Mouse (Mus musculus): ENCODE data around the gene Aifm1. TPM values are rescaled to one million over a fixed set of nuclear protein-coding genes. Genes with fewer than 3 reads are reported as not detected.

Aifm1 gene
- polyA plus RNA-seq, 1 experiment from 2014 or later: 83.6 TPM

DNA sequence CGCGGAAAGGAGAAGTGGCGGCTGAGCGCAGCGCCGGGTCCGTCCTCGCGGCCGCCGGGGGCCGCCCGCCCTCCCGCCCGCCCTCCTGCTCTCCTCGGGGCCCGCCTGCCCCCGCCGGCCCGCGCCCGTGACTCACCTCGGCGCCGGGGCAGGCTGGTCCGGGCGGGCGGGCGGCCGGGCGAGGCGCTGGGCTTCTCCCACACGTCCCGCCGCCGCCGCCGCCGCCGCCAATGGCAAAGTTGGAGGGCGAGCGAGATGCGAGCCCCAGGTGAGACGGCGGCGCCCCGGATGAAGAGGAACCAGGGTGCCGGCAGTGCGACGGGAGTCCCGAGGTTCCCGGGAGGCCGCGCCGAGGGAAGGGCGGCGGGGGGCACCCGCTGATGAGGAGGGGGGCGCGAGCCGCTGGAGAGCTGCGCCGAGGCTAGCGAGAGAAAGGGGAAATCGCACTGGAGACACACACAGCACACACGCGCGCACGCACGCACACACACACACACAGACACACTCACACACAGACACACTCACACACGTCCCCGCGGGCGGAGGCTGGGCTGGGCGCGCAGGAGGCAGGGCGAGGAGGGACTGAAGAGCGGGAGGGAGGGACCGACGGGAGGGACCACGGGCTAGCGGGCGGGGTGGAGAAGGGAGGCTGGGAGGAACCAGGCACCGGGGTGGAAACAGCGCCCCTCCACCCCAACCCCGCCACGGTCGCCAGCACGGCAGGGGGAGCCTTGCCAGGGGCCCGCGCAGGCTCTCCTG, 59.4 kb downstream of the Aifm1 start:
- H3K4me1 ChIP-seq (replicated peaks; ENCODE audit: control insufficient read depth, insufficient read depth, low read length): peaks cover 2% of the 10 kb centered on the region; the same call in 1 of the 2 replicates
- H3K36me3 ChIP-seq (ENCODE audit: control insufficient read depth, insufficient read depth, low read length): no peaks in the 10 kb centered on the region
- DNase-seq (ENCODE audit: low spot score) (peak; percentile 74), ATAC-seq (replicated peaks; ENCODE audit: low FRiP score) (peak; percentile 72)
- H3K4me2 ChIP-seq (ENCODE audit: low read depth, low read length, severe bottlenecking): peak overlapping the region; percentile 40; the same call in 1 of the 2 replicates
- WGBS: 19% methylated on average over 36 of the region's 91 CpGs
- H3K27ac ChIP-seq (ENCODE audit: low read depth, low read length): no peak overlapping the region
- H3K4me3 ChIP-seq (ENCODE audit: low read depth, low read length): peak overlapping the region; percentile 38
- H3K9ac ChIP-seq (ENCODE audit: low read length): peak overlapping the region; percentile 8; the same call in 1 of the 2 replicates
- no peaks in the 10 kb centered on the region for H3K9me3 ChIP-seq (ENCODE audit: control insufficient read depth, low read length)
- H3K27me3 ChIP-seq (ENCODE audit: control insufficient read depth, insufficient read depth, low read length): peaks cover 21% of the 10 kb centered on the region

DNA sequence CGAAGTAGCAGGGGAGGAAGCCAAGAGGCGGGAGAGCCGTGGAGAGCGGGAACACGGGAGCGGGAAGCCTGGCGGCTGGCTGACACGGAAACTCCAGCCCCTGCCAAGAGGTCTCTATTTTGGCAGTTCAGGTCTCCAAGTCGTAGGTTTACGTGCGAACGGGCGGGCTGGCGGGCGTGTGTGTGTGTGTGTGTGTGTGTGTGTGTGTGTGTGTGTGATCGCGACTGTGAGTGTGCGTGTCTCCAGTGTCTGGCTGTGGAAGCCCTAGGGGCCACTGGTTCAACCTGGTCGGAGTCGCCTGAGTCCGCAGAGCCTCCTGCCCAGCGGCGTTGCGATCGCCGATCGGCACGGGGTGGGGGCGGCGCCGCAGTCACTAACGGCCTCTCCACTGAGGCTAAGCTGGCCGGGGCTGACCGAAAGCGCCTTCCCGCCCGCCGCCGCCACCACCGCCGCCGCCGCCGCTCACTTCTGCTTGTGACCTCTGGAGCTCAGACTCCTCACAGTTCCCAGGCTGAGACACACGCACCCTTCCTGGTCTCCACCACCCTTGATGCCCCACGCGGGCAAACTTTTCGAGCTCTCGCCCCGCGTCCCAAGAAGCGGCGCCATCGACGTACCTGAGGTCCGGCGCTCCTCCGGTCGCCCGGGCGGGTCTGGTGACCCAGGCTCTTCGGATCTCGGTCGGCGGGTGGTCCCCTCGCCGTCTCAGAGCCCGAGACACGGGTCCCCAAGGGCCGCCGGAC, 60.3 kb downstream of the Aifm1 start:
- DNase-seq (ENCODE audit: low spot score) (peak; percentile 59), ATAC-seq (replicated peaks; ENCODE audit: low FRiP score) (no peak; the same call in 1 of the 2 replicates)
- Histone ChIP-seq H3K9ac (ENCODE audit: low read length) (peak overlapping the region; percentile 8; the same call in 1 of the 2 replicates), H3K4me3 (ENCODE audit: low read depth, low read length) (peak overlapping the region; percentile 38), H3K36me3 (ENCODE audit: control insufficient read depth, insufficient read depth, low read length) (no peaks in the 10 kb centered on the region), H3K27me3 (ENCODE audit: control insufficient read depth, insufficient read depth, low read length) (peaks cover 21% of the 10 kb centered on the region), H3K27ac (ENCODE audit: low read depth, low read length) (no peak overlapping the region), H3K4me2 (ENCODE audit: low read depth, low read length, severe bottlenecking) (peak overlapping the region; percentile 40), H3K4me1 (replicated peaks; ENCODE audit: control insufficient read depth, insufficient read depth, low read length) (peaks cover 2% of the 10 kb centered on the region; the same call in 1 of the 2 replicates), H3K9me3 (ENCODE audit: control insufficient read depth, low read length) (no peaks in the 10 kb centered on the region)
- WGBS: 21% methylated on average over 45 of the region's 71 CpGs

DNA sequence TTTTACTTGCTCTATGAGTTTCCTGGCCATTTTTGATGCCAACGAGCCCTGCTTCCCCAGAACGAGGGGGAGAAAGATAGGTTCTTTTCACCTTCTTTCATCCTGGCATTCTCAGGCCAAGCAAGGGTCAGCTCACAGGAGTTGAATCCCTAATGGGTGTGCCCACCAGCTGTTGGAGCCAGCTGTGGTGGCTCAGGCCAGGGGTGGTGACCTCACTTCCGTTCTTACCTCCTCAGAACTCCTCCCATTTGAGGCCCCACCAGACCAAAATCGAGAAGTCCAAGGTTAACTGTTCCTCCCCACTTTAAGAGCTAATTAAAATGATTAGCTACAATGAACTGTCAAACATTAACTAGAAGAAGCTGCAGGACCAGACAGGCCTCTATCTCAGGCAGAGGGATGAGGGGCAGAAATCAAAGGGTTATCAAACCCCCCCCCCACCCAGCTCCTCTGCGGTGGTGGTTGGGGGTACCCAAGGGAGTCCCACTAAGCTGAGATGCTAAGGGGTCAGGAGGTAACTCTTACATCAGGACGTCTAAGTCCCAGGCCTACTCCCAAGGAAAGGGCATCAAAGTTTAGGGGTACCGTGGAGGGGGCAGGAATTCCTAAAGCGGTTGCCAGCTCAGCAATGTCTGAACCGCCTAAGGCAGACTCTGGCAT, 61.0 kb downstream of the Aifm1 start:
- Histone ChIP-seq H3K36me3 (ENCODE audit: control insufficient read depth, insufficient read depth, low read length) (no peaks in the 10 kb centered on the region), H3K4me2 (ENCODE audit: low read depth, low read length, severe bottlenecking) (peak overlapping the region; percentile 40), H3K27ac (ENCODE audit: low read depth, low read length) (no peak overlapping the region), H3K9ac (ENCODE audit: low read length) (no peak overlapping the region), H3K4me3 (ENCODE audit: low read depth, low read length) (no peak overlapping the region; the same call in 1 of the 2 replicates), H3K27me3 (ENCODE audit: control insufficient read depth, insufficient read depth, low read length) (peaks cover 21% of the 10 kb centered on the region), H3K4me1 (replicated peaks; ENCODE audit: control insufficient read depth, insufficient read depth, low read length) (peaks cover 2% of the 10 kb centered on the region; the same call in 1 of the 2 replicates), H3K9me3 (ENCODE audit: control insufficient read depth, low read length) (no peaks in the 10 kb centered on the region)
- 34% methylated on average over 9 of the region's 9 CpGs for WGBS
- no peak for DNase-seq (ENCODE audit: low spot score)
- ATAC-seq (replicated peaks; ENCODE audit: low FRiP score): no peak

DNA sequence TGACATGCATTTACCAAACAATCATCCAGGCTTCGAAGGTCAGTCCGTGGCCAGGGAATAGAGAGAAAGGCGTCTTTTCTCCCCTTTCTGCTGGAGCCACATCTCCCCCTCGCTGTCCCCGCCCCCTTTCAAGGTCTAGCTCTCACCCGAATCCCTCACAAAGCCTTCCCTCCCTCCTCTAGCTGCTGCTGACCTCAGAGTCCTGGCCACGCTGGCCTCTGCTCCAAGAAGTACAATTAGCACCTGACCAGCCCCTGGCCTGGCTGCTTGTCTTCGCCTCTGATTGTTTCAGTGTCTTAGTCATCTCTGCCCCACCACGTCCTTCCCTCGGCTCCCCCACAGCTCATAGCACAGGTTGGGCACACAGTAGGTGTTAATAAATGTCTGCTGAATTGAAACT, 63.7 kb downstream of the Aifm1 start:
- no peak overlapping the region for H3K9ac ChIP-seq (ENCODE audit: low read length)
- 20% methylated on average over 10 of the region's 10 CpGs for WGBS
- H3K4me2 ChIP-seq (ENCODE audit: low read depth, low read length, severe bottlenecking): no peak overlapping the region
- no peaks in the 10 kb centered on the region for H3K9me3 ChIP-seq (ENCODE audit: control insufficient read depth, low read length)
- H3K36me3 ChIP-seq (ENCODE audit: control insufficient read depth, insufficient read depth, low read length): no peaks in the 10 kb centered on the region
- H3K27me3 ChIP-seq (ENCODE audit: control insufficient read depth, insufficient read depth, low read length): peaks cover 20% of the 10 kb centered on the region
- H3K27ac ChIP-seq (ENCODE audit: low read depth, low read length): no peak overlapping the region
- ATAC-seq (replicated peaks; ENCODE audit: low FRiP score): no peak
- no peak overlapping the region for H3K4me3 ChIP-seq (ENCODE audit: low read depth, low read length)
- H3K4me1 ChIP-seq (replicated peaks; ENCODE audit: control insufficient read depth, insufficient read depth, low read length): peaks cover 2% of the 10 kb centered on the region; the same call in 1 of the 2 replicates
- no peak for DNase-seq (ENCODE audit: low spot score)

DNA sequence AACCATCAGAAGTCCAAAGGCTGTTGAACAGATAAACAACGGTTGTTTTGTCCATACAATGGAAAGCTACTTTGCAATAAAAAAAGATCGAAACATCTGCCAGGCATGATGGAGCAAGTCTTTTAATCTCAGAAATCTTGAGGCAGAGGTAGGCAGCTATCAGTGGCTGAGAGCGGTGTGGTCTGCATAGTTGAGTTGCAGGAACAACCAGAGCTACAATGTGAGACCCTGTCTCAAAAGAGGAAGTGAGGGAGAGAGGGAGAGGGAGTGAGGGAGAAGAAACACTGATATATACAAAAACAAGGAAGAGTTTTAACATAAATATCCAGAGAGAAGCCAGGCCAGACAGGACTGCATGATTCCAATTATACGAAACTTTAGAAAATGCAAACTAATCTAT, 68.7 kb downstream of the Aifm1 start:
- DNase-seq (ENCODE audit: low spot score): no peak
- no peak overlapping the region for H3K4me2 ChIP-seq (ENCODE audit: low read depth, low read length, severe bottlenecking)
- no peaks in the 10 kb centered on the region; the same call in 1 of the 2 replicates for H3K4me1 ChIP-seq (replicated peaks; ENCODE audit: control insufficient read depth, insufficient read depth, low read length)
- H3K4me3 ChIP-seq (ENCODE audit: low read depth, low read length): no peak overlapping the region
- WGBS: 89% methylated on average over 4 of the region's 4 CpGs
- no peak for ATAC-seq (replicated peaks; ENCODE audit: low FRiP score)
- H3K27me3 ChIP-seq (ENCODE audit: control insufficient read depth, insufficient read depth, low read length): no peaks in the 10 kb centered on the region
- H3K27ac ChIP-seq (ENCODE audit: low read depth, low read length): no peak overlapping the region
- no peaks in the 10 kb centered on the region for H3K9me3 ChIP-seq (ENCODE audit: control insufficient read depth, low read length)
- H3K36me3 ChIP-seq (ENCODE audit: control insufficient read depth, insufficient read depth, low read length): no peaks in the 10 kb centered on the region
- no peak overlapping the region for H3K9ac ChIP-seq (ENCODE audit: low read length)

DNA sequence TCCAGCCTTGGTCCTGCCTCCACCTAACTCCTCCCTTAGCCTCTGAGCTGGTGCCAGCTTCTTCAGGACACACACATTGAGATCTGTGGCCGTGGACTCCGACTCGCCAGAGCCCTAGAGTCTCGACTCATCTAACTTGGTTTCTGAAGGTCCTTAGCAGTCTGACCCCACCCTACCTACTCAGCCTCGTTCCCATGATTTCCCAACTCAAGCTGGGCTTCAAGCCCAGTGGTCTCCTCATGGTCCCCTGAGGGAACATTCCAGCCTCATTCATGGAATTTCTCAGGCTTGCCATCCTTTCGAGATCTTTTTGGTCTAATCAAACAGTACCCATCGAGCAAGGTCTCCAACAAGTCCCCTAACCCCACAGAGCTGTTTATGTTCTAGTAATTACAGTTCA, 71.4 kb downstream of the Aifm1 start:
- WGBS: 89% methylated on average over 7 of the region's 7 CpGs
- Histone ChIP-seq H3K27ac (ENCODE audit: low read depth, low read length) (no peak overlapping the region), H3K9ac (ENCODE audit: low read length) (no peak overlapping the region), H3K4me3 (ENCODE audit: low read depth, low read length) (no peak overlapping the region), H3K27me3 (ENCODE audit: control insufficient read depth, insufficient read depth, low read length) (no peaks in the 10 kb centered on the region), H3K9me3 (ENCODE audit: control insufficient read depth, low read length) (no peaks in the 10 kb centered on the region), H3K36me3 (ENCODE audit: control insufficient read depth, insufficient read depth, low read length) (no peaks in the 10 kb centered on the region), H3K4me2 (ENCODE audit: low read depth, low read length, severe bottlenecking) (no peak overlapping the region), H3K4me1 (replicated peaks; ENCODE audit: control insufficient read depth, insufficient read depth, low read length) (no peaks in the 10 kb centered on the region)
- DNase-seq (ENCODE audit: low spot score) (no peak), ATAC-seq (replicated peaks; ENCODE audit: low FRiP score) (no peak)

DNA sequence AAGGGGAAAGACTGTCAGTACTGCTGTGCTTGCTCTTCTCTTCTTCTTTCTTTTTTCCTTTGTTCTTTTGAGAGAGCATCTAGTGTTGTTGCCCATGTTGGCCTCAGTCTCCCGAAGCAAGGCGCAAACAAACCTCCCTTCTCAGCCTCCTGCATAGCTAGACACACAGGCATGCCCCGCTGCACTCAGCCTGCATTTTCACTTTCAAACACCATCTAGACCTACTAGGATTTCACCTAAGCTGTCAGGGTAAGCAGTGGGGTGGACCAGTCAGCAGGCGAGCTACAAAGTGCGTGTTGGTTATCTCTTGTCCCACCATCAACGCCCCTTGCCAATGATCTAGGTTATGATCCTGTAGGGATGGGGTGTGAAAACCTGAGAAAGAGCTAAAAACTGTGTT, 71.8 kb downstream of the Aifm1 start:
- H3K4me3 ChIP-seq (ENCODE audit: low read depth, low read length): no peak overlapping the region
- DNase-seq (ENCODE audit: low spot score): no peak
- no peak overlapping the region for H3K9ac ChIP-seq (ENCODE audit: low read length)
- ATAC-seq (replicated peaks; ENCODE audit: low FRiP score): no peak
- no peaks in the 10 kb centered on the region for H3K9me3 ChIP-seq (ENCODE audit: control insufficient read depth, low read length)
- no peak overlapping the region for H3K27ac ChIP-seq (ENCODE audit: low read depth, low read length)
- H3K27me3 ChIP-seq (ENCODE audit: control insufficient read depth, insufficient read depth, low read length): no peaks in the 10 kb centered on the region
- H3K36me3 ChIP-seq (ENCODE audit: control insufficient read depth, insufficient read depth, low read length): no peaks in the 10 kb centered on the region
- 86% methylated on average over 6 of the region's 6 CpGs for WGBS
- H3K4me1 ChIP-seq (replicated peaks; ENCODE audit: control insufficient read depth, insufficient read depth, low read length): no peaks in the 10 kb centered on the region
- H3K4me2 ChIP-seq (ENCODE audit: low read depth, low read length, severe bottlenecking): no peak overlapping the region

DNA sequence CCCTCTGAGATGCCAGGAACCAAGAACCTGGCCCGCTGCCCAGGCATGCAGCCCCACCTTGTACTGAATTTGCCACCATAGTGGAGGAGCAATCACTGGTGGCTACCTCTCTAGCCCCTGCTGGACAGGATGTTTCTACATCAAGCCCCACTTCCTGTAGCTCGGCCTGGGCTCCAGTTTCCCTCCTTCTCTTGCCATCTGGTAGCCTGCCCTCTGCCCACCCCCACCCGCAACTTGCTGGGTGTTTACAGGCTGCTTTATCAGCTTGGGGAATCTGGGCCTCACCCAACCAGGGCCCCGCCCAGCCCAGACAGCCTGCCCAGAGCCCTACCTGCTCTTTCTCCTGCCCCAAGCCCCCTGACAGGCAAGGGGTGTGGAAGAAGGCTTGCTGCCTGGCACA, 74.3 kb downstream of the Aifm1 start:
- Histone ChIP-seq H3K4me1 (replicated peaks; ENCODE audit: control insufficient read depth, insufficient read depth, low read length) (no peaks in the 10 kb centered on the region), H3K4me3 (ENCODE audit: low read depth, low read length) (no peak overlapping the region), H3K36me3 (ENCODE audit: control insufficient read depth, insufficient read depth, low read length) (no peaks in the 10 kb centered on the region), H3K27ac (ENCODE audit: low read depth, low read length) (no peak overlapping the region), H3K9ac (ENCODE audit: low read length) (no peak overlapping the region), H3K27me3 (ENCODE audit: control insufficient read depth, insufficient read depth, low read length) (no peaks in the 10 kb centered on the region), H3K9me3 (ENCODE audit: control insufficient read depth, low read length) (no peaks in the 10 kb centered on the region), H3K4me2 (ENCODE audit: low read depth, low read length, severe bottlenecking) (no peak overlapping the region)
- 84% methylated on average over 4 of the region's 4 CpGs for WGBS
- ATAC-seq (replicated peaks; ENCODE audit: low FRiP score) (no peak), DNase-seq (ENCODE audit: low spot score) (no peak)

Data from forebrain, embryonic 11.5 days (tissue).